Mouse (Mus musculus) hindbrain, postnatal 0 days (tissue): ENCODE data around the gene Vezf1. TPM values are rescaled to one million over a fixed set of nuclear protein-coding genes. Genes with fewer than 3 reads are reported as not detected.
A peak's percentile ranks its signal among the peaks of the same experiment; 100 is the strongest.

Experiments
- ATAC-seq: fragments of 200-750 bp; cut with Nextera tagmentation; 2 replicates; pipeline ENCODE4 v1.8.0; 2017; ENCODE audit warnings: mild to moderate bottlenecking, moderate TSS enrichment, moderate library complexity
- DNase-seq: peaks from one replicate; pipeline ENCODE4 v3.0.0-alpha.2; 2015; ENCODE audit warnings: low spot score
- H3K27ac ChIP-seq: fragments of 300-500 bp; sonication (generic); 2 replicates; pipeline ENCODE4 v1.5.1; 2014; ENCODE audit warnings: mild to moderate bottlenecking
- H3K27me3 ChIP-seq: fragments of 300-500 bp; sonication (generic); 2 replicates; pipeline ENCODE4 v1.6.1; 2014; ENCODE audit warnings: low read length, mixed read lengths; ENCODE audit not compliant: insufficient read depth
- H3K36me3 ChIP-seq: fragments of 300-500 bp; sonication (generic); 2 replicates; pipeline ENCODE4 v1.6.1; 2014; ENCODE audit warnings: low read length, mixed read lengths; ENCODE audit not compliant: insufficient read depth
- H3K4me1 ChIP-seq: fragments of 300-500 bp; sonication (generic); 2 replicates; pipeline ENCODE4 v1.6.1; 2014; ENCODE audit warnings: antibody characterized with exemption, low read length, mixed read lengths; ENCODE audit not compliant: insufficient read depth
- H3K4me2 ChIP-seq: fragments of 300-500 bp; sonication (generic); 2 replicates; pipeline ENCODE4 v1.6.1; 2014; ENCODE audit warnings: low read depth, mild to moderate bottlenecking, low read length, moderate library complexity, mixed read lengths
- H3K4me3 ChIP-seq: fragments of 300-500 bp; sonication (generic); 2 replicates; pipeline ENCODE4 v1.5.1; 2014; ENCODE audit warnings: low read length
- H3K9ac ChIP-seq: fragments of 300-500 bp; sonication (generic); replicated peaks from 2 replicates; pipeline ENCODE4 v1.6.1; 2014; ENCODE audit warnings: mild to moderate bottlenecking, low read length, moderate library complexity, mixed read lengths
- H3K9me3 ChIP-seq: fragments of 300-500 bp; sonication (generic); 2 replicates; pipeline ENCODE4 v1.6.1; 2016; ENCODE audit warnings: low read length, mixed read lengths
- CTCF ChIP-seq: IDR thresholded peaks from 2 replicates; pipeline ENCODE4 v1.5.1; 2016; ENCODE audit warnings: antibody characterized with exemption, control low read depth, low read depth
- WGBS: fragments of 180-500 bp; shearing (Covaris S2); extraction: QIAGEN DNeasy Blood & Tissue Kit; methylation state at CpG from one replicate; pipeline ENCODE4 v1.1.7; 2014; 5-methylcytosine and 5-hydroxymethylcytosine counted together
- polyA plus RNA-seq: library from polyadenylated mRNA; unstranded; fragments of >200 nt; fragmentation: Nextera tagmentation; extraction: Ambion mirVana; gene quantifications from 2 replicates; pipeline ENCODE4 v1.2.1, GENCODE M21; 2015
- total RNA-seq: library from RNA; depleted of rRNA; stranded (reverse); fragments of >200 nt; gene quantifications from 2 replicates; pipeline ENCODE4 v1.2.3, GENCODE M21; 2014

The Vezf1 gene
- total and polyA plus RNA-seq, 2 experiments from 2014 or later, result 31.9 to 33.5 TPM

DNA sequence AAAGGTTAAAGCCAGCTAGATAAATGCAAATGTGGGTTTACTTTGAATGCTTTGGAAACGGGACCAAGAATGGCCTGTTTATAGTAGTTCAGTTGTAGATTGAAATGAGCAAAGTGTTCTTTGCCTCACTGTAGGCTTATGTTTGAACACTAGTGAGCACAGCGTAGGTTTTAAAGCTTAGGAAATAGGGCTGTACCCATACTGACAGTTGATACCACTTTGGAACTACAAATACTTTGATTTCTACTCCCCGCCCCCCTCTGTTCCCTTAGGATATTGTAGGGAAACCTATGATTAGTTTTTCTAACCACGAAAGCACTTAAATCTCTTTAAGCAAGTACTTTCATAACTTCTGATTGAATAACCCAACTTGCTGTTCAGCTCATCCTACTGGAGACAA, 15.4 kb upstream of the Vezf1 start:
- Histone ChIP-seq H3K9me3 (no peaks in the 10 kb centered on the region), H3K4me2 (no peak overlapping the region), H3K27ac (no peak overlapping the region), H3K9ac (no peak overlapping the region), H3K4me3 (no peak overlapping the region), H3K27me3 (no peaks in the 10 kb centered on the region), H3K36me3 (no peaks in the 10 kb centered on the region), H3K4me1 (peaks cover 15% of the 10 kb centered on the region)
- 76% methylated on average over 4 of the region's 4 CpGs for WGBS
- ATAC-seq (no peak), DNase-seq (no peak)
- TF ChIP-seq CTCF, result no peak

DNA sequence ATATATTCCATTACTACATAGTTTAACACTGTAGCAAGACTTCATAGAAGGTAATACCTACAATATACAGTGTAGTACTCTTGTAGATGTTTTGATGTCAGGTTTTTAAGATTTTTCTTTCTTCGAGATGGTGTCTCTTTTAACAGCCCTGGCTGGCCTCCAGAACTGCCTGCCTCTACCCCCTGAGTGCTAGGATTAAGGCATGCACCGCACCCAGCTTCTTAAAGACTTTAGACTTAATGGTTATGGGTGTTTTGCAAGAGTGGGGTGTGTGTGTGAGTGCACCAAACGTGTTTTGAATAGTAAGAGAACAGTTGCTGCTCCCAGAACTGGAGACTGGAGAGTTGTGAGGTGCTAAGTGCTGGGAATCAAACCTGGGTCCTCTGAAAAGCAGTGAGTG, 14.3 kb upstream of the Vezf1 start:
- H3K4me2 ChIP-seq, result no peak overlapping the region
- no peaks in the 10 kb centered on the region for H3K9me3 ChIP-seq
- no peak overlapping the region for H3K9ac ChIP-seq
- ATAC-seq (no peak), DNase-seq (no peak)
- H3K36me3 ChIP-seq, result no peaks in the 10 kb centered on the region
- H3K4me1 ChIP-seq, result peaks cover 15% of the 10 kb centered on the region
- H3K27me3 ChIP-seq, result no peaks in the 10 kb centered on the region
- WGBS, result 52% methylated on average over 3 of the region's 3 CpGs
- no peak overlapping the region for H3K27ac ChIP-seq
- no peak for TF ChIP-seq CTCF
- no peak overlapping the region for H3K4me3 ChIP-seq

DNA sequence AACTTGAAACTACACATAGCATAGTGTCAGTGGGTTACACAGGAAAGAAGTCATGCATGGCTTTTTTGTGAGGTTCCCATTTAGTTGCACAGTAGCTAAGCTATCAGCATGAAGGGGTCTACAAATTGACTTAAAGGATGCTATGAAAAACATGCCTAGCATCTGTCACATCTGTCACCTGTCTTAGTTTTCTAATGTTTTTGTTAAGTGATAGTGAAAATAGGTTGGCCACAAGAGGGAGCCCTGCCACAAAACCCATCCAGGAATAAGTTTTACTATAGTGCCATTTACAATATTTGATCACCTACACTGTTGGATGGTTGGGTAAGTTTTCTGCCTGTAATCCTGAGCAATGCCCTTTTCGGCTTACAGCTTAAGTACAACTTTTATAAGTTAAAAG, 13.5 kb upstream of the Vezf1 start:
- peak; percentile 71 for DNase-seq
- no peak overlapping the region for H3K4me2 ChIP-seq
- no peak overlapping the region for H3K4me3 ChIP-seq
- 0 out of 2 replicates have a peak, but pooled peaks have one; percentile 27 for ATAC-seq
- peaks cover 7% of the 10 kb centered on the region for H3K4me1 ChIP-seq
- H3K27me3 ChIP-seq, result no peaks in the 10 kb centered on the region
- 79% methylated on average over 1 of the region's 1 CpGs for WGBS
- H3K9ac ChIP-seq, result no peak overlapping the region
- peak; percentile 73 for TF ChIP-seq CTCF
- no peaks in the 10 kb centered on the region for H3K9me3 ChIP-seq
- no peaks in the 10 kb centered on the region for H3K36me3 ChIP-seq
- H3K27ac ChIP-seq, result no peak overlapping the region

DNA sequence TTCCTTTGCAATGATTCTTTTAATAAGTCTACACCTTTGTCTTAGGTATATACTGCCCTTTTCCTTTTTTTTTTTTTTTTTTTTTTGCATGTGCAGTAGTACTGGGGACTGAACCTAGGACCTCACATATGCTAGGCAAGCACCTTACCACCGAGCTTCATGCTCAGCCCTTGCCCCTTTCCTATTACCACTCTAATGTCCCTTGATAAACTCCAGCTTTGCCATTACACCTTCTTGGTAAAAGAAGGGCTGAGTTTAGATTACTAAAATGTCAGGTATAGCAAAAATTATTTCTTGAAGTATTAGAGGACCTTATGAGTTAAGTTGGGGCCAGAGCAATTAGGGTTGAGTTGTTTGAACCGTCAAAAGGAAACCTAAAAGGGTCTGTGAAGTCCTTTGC, 12.3 kb upstream of the Vezf1 start:
- H3K36me3 ChIP-seq, result no peaks in the 10 kb centered on the region
- no peak overlapping the region for H3K4me2 ChIP-seq
- no peak for DNase-seq
- no peak overlapping the region for H3K4me3 ChIP-seq
- H3K4me1 ChIP-seq, result no peaks in the 10 kb centered on the region
- no peaks in the 10 kb centered on the region for H3K27me3 ChIP-seq
- H3K9ac ChIP-seq, result no peak overlapping the region
- WGBS, result 91% methylated on average over 2 of the region's 2 CpGs
- no peak for TF ChIP-seq CTCF
- no peaks in the 10 kb centered on the region for H3K9me3 ChIP-seq
- no peak overlapping the region for H3K27ac ChIP-seq
- no peak for ATAC-seq

DNA sequence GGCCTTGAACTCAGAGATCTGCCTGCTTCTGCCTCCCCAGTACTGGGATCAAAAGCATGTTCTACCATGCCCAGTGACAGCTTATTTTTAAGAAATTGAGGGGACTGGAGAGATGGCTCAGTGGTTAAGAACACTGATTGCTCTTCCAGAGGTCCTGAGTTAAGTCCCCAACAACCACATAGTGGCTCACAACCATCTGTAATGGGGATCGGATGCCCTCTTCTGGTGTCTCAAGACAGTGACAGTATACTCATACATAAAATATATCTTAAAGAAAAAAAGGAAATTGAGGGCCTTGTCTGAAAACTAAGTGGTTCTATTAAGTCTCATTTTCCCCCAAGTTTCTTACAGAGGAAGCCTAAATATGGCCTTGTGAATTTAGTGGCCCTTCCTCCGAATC, 10.3 kb upstream of the Vezf1 start:
- Histone ChIP-seq H3K36me3 (no peaks in the 10 kb centered on the region), H3K27me3 (no peaks in the 10 kb centered on the region)
- 85% methylated on average over 2 of the region's 2 CpGs for WGBS

DNA sequence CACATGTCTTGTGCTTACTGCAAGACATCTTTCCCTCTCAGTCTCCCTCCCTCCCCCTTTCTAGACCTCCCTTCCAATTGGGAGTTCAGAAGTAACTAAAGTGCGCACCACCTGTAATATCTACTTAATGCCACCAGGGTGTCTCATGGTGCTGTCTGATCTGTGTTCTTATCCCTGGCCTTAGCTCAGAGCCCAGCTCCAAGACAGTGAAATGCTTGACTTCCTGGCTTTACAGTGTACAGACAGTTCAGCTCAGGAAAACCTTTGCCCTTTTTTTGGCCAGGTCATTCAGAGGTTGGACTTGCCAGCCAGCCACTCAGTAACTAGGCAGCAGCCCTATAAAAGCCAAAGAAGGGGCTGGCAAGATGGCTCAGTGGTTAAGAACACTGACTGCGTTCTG, 8.9 kb upstream of the Vezf1 start:
- peak; percentile 89 for TF ChIP-seq CTCF
- ATAC-seq (peak; percentile 91), DNase-seq (peak; percentile 81)
- Histone ChIP-seq H3K4me1 (no peaks in the 10 kb centered on the region), H3K9me3 (no peaks in the 10 kb centered on the region), H3K9ac (no peak overlapping the region), H3K27ac (no peak overlapping the region), H3K4me2 (no peak overlapping the region), H3K4me3 (no peak overlapping the region), H3K36me3 (no peaks in the 10 kb centered on the region), H3K27me3 (no peaks in the 10 kb centered on the region)
- WGBS, result 45% methylated on average over 2 of the region's 2 CpGs

More for the DNA sequence above, 10.3 kb upstream of the Vezf1 start:
- Histone ChIP-seq H3K4me3 (no peak overlapping the region), H3K9ac (no peak overlapping the region), H3K27ac (no peak overlapping the region), H3K4me2 (no peak overlapping the region), H3K4me1 (no peaks in the 10 kb centered on the region), H3K9me3 (no peaks in the 10 kb centered on the region)
- ATAC-seq (no peak), DNase-seq (no peak)
- peak; percentile 12; the same call in 1 of the 2 replicates for TF ChIP-seq CTCF

DNA sequence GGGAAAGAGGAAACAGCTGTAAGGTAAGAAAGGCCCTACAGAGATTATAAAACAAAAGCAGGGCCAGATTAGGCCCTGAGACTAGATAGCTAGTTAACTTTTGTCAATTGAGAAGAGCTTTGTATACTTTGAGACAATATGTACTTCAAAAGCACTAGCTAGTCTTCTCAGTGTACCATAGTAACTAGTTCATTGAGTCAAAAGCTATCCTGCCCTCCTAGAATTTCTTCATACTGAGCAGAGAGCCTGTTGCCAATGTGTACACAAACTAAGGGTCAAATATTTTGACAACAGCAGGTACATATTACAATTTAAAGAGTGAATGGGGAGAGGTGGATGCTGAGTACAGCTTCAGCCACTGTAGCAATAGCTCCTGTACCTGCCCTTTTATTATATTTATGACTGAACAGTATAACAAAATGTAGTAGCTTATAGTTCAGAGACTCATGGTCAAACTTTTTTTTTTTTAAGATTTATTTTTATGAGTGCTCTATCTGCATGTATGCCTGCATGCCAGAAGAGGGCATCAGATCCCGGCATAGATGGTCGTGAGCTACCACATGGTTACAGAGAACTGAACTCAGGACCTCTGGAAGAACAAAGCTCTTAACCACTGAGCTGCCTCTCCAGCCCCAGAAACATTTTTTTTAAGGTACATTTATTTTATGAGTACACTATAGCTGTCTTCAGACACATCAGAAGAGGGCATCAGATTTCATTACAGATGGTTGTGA, 6.0 kb upstream of the Vezf1 start:
- H3K27me3 ChIP-seq, result no peaks in the 10 kb centered on the region
- H3K9me3 ChIP-seq, result no peaks in the 10 kb centered on the region
- 0 out of 2 replicates have a peak, but pooled peaks cover under 1% of the 10 kb centered on the region for H3K4me1 ChIP-seq
- no peak for ATAC-seq
- TF ChIP-seq CTCF, result peak; percentile 34; the same call in 1 of the 2 replicates
- no peak overlapping the region for H3K4me2 ChIP-seq
- no peak overlapping the region for H3K9ac ChIP-seq
- DNase-seq, result no peak
- H3K36me3 ChIP-seq, result no peaks in the 10 kb centered on the region
- H3K27ac ChIP-seq, result no peak overlapping the region
- H3K4me3 ChIP-seq, result no peak overlapping the region
- WGBS, result 74% methylated on average over 2 of the region's 2 CpGs
